Mouse (Mus musculus) stomach, embryonic 16.5 days (tissue): ENCODE results near the gene Agpat4. TPM values are rescaled to one million over a fixed set of nuclear protein-coding genes. Genes with fewer than 3 reads are reported as not detected.

Experiments used
- ATAC-seq: fragments of 200-750 bp; cut with Nextera tagmentation; 2 replicates; pipeline ENCODE4 v1.8.0; 2017; ENCODE audit warnings: moderate number of reproducible peaks, moderate TSS enrichment; ENCODE audit not compliant: insufficient read depth, low FRiP score
- H3K27ac ChIP-seq: fragments of 300-500 bp; sonication (generic); 2 replicates; pipeline ENCODE4 v1.5.1; 2014; ENCODE audit warnings: low read length
- H3K27me3 ChIP-seq: fragments of 300-500 bp; sonication (generic); 2 replicates; pipeline ENCODE4 v1.6.1; 2014; ENCODE audit warnings: low read length, control low read depth, mixed read lengths; ENCODE audit not compliant: control insufficient read depth, insufficient read depth
- H3K36me3 ChIP-seq: fragments of 300-500 bp; sonication (generic); 2 replicates; pipeline ENCODE4 v1.6.1; 2014; ENCODE audit warnings: low read length; ENCODE audit not compliant: control insufficient read depth, insufficient read depth
- H3K4me1 ChIP-seq: fragments of 300-500 bp; sonication (generic); 2 replicates; pipeline ENCODE4 v1.6.1; 2014; ENCODE audit warnings: low read length, control low read depth, mixed read lengths; ENCODE audit not compliant: control insufficient read depth, insufficient read depth
- H3K4me2 ChIP-seq: fragments of 300-500 bp; sonication (generic); 2 replicates; pipeline ENCODE4 v1.6.1; 2014; ENCODE audit warnings: low read depth, low read length, mixed read lengths
- H3K4me3 ChIP-seq: fragments of 300-500 bp; sonication (generic); replicated peaks from 2 replicates; pipeline ENCODE4 v1.5.1; 2014; ENCODE audit warnings: mild to moderate bottlenecking, low read length
- H3K9ac ChIP-seq: fragments of 300-500 bp; sonication (generic); 2 replicates; pipeline ENCODE4 v1.6.1; 2014; ENCODE audit warnings: low read length
- H3K9me3 ChIP-seq: fragments of 300-500 bp; sonication (generic); replicated peaks from 2 replicates; pipeline ENCODE4 v1.6.1; 2016; ENCODE audit warnings: low read length, control low read depth; ENCODE audit not compliant: control insufficient read depth
- WGBS: fragments of 180-500 bp; shearing (Covaris S2); extraction: QIAGEN DNeasy Blood & Tissue Kit; methylation state at CpG from one replicate; pipeline ENCODE4 v1.1.7; 2014; 5-methylcytosine and 5-hydroxymethylcytosine counted together
- polyA plus RNA-seq: library from polyadenylated mRNA; unstranded; fragments of >200 nt; fragmentation: Nextera tagmentation; extraction: Ambion mirVana; gene quantifications from 2 replicates; pipeline ENCODE4 v1.2.1, GENCODE M21; 2015

Agpat4 gene
- polyA plus RNA-seq, 1 experiment from 2014 or later = 34.5 TPM

DNA sequence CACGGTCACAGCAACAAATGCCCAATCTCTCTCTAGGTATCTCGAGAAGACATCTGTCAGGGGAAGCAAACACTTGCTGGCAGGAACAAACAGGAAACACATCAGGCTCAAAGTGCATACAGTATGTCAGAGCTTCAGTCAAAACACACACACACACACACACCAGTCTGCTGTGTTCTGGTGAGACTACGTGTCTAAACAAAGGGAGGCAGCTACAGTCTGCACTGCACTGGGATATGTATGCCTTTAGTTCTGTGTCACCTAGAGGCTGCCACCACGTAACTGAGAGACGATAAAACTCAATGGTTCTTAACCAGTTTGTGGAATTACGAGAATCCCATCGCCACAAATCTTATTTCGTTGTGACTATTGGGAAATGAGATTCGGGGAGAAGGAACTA lies 111.3 kb downstream of the Agpat4 start:
- WGBS = 91% methylated on average over 9 of the region's 9 CpGs
- H3K4me3 ChIP-seq = no peak overlapping the region
- H3K4me1 ChIP-seq = no peaks in the 10 kb centered on the region
- no peak overlapping the region for H3K4me2 ChIP-seq
- no peaks in the 10 kb centered on the region for H3K27me3 ChIP-seq
- no peaks in the 10 kb centered on the region for H3K9me3 ChIP-seq
- H3K27ac ChIP-seq = no peak overlapping the region
- no peak overlapping the region for H3K9ac ChIP-seq
- H3K36me3 ChIP-seq = peaks cover 4% of the 10 kb centered on the region; the same call in 1 of the 2 replicates
- ATAC-seq = no peak

DNA sequence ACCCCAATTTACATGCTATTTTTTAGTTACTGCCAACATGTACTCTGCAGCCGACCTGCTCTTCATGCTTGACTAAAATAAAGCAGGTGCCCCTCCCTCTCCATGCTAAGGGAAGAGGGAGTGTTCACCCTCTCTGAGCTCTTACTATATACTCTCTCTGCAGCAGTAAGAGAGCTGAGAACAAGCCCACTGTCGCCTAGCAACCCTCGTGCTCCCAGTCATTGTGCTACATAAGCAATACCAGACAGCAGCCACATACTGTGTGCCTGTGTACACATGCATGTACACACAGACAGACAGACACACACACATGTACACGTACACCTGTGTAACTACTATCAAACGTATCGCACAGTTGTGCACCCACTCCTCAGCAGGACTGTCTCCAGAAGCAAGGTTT lies 111.7 kb downstream of the Agpat4 start:
- Histone ChIP-seq H3K4me3 (no peak overlapping the region), H3K4me1 (no peaks in the 10 kb centered on the region), H3K9ac (no peak overlapping the region), H3K4me2 (no peak overlapping the region), H3K27me3 (no peaks in the 10 kb centered on the region), H3K36me3 (peaks cover 4% of the 10 kb centered on the region; the same call in 1 of the 2 replicates), H3K9me3 (no peaks in the 10 kb centered on the region), H3K27ac (no peak overlapping the region)
- 81% methylated on average over 6 of the region's 6 CpGs for WGBS
- no peak for ATAC-seq

DNA sequence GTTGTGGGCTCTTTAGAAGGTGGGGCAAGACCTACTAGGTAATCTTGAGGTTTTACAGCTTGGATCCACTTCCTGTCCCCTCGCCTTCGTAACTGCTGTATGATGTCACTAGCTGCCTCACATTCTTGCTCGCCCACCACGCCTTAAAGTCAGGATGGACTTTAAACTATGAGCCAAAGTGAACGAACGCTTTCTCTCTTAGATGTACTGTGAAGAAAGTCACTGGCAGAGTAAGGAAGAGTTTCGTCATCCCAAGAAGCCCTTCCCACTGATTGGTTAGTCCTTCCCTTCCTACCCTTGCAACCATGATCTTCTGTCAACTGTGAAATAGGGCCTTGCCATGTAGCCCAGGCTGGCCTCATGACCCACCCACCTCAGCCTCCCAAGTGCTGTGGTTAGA lies 112.6 kb downstream of the Agpat4 start:
- Histone ChIP-seq H3K27ac (no peak overlapping the region), H3K4me1 (no peaks in the 10 kb centered on the region), H3K9ac (no peak overlapping the region), H3K27me3 (no peaks in the 10 kb centered on the region), H3K9me3 (no peaks in the 10 kb centered on the region), H3K36me3 (peaks cover 4% of the 10 kb centered on the region; the same call in 1 of the 2 replicates), H3K4me2 (no peak overlapping the region), H3K4me3 (no peak overlapping the region)
- ATAC-seq = no peak
- 68% methylated on average over 7 of the region's 7 CpGs for WGBS

DNA sequence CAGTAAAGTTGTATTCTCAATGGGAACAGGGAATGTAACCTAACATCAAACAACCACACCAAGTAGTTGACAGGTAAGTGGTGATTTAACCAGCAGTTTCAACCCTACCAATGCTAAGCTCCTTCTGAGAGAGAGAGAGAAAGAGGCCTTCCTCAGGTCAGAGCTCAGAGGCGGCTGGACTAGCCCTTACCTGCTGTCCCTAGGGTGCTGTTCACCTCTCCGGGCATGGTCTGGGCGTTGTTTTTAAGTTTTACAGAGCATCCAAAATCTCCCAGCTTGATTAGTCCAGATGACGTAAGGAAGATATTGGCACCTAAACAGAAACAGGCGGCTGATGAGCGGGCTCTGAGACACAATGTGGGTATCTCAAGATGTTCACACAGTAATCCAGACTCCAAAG lies 114.2 kb downstream of the Agpat4 start:
- WGBS = 94% methylated on average over 6 of the region's 6 CpGs
- Histone ChIP-seq H3K27ac (no peak overlapping the region), H3K4me2 (no peak overlapping the region), H3K4me3 (no peak overlapping the region), H3K36me3 (0 out of 2 replicates have a peak, but pooled peaks cover 4% of the 10 kb centered on the region), H3K27me3 (no peaks in the 10 kb centered on the region), H3K4me1 (no peaks in the 10 kb centered on the region), H3K9ac (no peak overlapping the region), H3K9me3 (no peaks in the 10 kb centered on the region)
- ATAC-seq = no peak

DNA sequence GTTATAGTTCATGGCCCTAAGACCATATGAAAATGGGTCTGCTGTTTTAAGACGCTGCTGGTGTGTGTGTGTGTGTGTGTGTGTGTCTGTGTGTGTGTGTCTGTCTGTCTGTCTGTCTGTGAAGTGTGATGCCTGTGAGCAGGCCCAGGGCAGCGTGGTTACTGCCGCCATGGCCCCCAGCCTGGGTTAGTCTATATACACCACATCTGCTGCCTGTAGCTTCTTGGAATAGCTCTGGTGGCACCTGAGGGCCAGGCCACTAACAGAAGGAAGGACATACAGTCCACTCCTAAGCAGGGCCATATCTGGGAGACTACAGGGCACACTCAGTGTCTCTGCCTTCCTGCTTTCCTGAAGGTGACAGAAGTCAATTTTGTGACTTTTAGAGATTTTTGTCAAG lies 122.2 kb downstream of the Agpat4 start:
- peaks cover 9% of the 10 kb centered on the region; the same call in 1 of the 2 replicates for H3K36me3 ChIP-seq
- no peak overlapping the region for H3K4me2 ChIP-seq
- no peak for ATAC-seq
- no peak overlapping the region for H3K4me3 ChIP-seq
- no peaks in the 10 kb centered on the region for H3K4me1 ChIP-seq
- WGBS = 84% methylated on average over 3 of the region's 3 CpGs
- no peak overlapping the region for H3K9ac ChIP-seq
- H3K27ac ChIP-seq = no peak overlapping the region
- H3K27me3 ChIP-seq = no peaks in the 10 kb centered on the region
- H3K9me3 ChIP-seq = no peaks in the 10 kb centered on the region

DNA sequence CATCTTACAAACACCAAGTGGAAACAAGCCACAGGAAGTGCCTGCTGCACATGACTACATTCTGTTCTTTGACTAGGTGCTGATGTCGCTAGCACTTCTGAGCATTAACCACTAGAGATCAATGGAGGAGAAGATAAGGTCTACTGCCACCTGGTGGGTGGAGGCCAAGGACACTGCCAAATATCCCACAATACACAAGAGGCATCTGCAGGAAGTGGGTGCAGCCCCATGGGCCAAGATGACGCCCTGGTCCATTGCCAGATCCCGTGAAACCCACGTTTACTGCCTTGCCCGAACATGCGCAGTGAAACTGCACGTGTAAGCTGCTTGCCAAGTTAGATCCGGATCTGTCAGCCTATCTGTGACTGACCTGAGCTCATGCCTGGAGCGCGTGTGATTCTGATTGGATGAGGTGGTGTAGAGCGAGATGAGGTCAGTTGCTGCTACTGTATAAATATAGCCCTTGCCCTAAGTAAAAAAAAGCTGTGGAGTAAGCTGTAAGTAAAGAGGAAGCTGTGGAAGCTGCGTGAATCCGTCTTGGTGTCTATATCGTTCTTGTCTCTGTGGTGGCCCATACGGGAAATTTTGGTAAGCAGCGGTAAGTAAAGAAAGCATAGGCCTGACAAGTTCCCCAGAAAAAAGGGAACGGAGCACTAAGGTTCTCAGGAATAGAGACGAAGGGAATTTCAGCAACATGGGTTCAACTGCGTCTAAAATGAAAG lies 131.4 kb downstream of the Agpat4 start:
- ATAC-seq = no peak
- Histone ChIP-seq H3K4me3 (no peak overlapping the region), H3K27ac (no peak overlapping the region), H3K9me3 (no peaks in the 10 kb centered on the region), H3K36me3 (peaks cover 44% of the 10 kb centered on the region), H3K27me3 (no peaks in the 10 kb centered on the region), H3K4me2 (no peak overlapping the region), H3K4me1 (no peaks in the 10 kb centered on the region), H3K9ac (no peak overlapping the region)
- 94% methylated on average over 19 of the region's 19 CpGs for WGBS

DNA sequence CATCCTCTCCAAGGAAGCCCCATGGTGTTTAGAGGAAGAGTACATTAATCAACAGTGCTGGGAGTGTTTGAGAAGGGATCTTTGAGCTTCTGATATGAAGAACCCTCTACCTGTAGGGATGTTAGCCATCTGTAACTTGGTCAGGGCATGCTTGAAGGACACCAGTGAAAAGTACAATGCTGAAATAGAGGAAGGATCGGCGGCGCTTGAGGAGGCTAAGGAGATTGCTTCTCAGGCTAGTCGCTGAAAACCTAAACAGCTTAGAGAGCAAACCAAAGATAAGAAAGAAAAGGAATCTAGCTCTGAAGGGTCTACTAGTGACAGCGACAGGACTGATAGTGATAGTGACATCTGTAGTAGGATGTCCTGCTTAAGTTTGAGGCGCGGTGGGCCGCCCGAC lies 132.1 kb downstream of the Agpat4 start:
- H3K9ac ChIP-seq = no peak overlapping the region
- ATAC-seq = no peak
- no peaks in the 10 kb centered on the region for H3K9me3 ChIP-seq
- H3K4me3 ChIP-seq = no peak overlapping the region
- no peak overlapping the region for H3K27ac ChIP-seq
- H3K4me1 ChIP-seq = no peaks in the 10 kb centered on the region
- H3K27me3 ChIP-seq = no peaks in the 10 kb centered on the region
- WGBS = 99% methylated on average over 9 of the region's 9 CpGs
- H3K36me3 ChIP-seq = peaks cover 45% of the 10 kb centered on the region
- H3K4me2 ChIP-seq = no peak overlapping the region

DNA sequence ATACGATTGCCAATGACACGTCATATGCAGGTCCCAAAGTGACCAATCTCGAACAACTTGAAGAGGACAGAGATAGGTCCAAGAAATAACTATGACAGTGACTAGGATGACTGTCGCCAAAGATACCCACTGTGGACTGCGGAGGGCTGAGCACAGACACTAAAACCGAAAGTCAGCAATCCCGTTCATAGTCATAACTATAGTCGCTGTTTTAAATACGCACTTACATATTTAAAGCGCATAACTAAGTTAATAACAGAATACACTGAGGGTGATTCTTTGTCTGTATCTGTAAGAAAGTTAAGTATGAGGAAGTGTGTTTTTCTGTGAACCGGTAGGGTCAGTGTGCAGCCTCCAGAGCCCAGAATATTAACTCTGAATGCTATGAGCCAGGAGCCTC lies 137.6 kb downstream of the Agpat4 start:
- Histone ChIP-seq H3K9ac (no peak overlapping the region), H3K4me2 (no peak overlapping the region), H3K4me1 (no peaks in the 10 kb centered on the region), H3K9me3 (no peaks in the 10 kb centered on the region), H3K27me3 (no peaks in the 10 kb centered on the region), H3K36me3 (peaks cover 58% of the 10 kb centered on the region), H3K4me3 (no peak overlapping the region), H3K27ac (no peak overlapping the region)
- 97% methylated on average over 11 of the region's 11 CpGs for WGBS
- no peak for ATAC-seq

DNA sequence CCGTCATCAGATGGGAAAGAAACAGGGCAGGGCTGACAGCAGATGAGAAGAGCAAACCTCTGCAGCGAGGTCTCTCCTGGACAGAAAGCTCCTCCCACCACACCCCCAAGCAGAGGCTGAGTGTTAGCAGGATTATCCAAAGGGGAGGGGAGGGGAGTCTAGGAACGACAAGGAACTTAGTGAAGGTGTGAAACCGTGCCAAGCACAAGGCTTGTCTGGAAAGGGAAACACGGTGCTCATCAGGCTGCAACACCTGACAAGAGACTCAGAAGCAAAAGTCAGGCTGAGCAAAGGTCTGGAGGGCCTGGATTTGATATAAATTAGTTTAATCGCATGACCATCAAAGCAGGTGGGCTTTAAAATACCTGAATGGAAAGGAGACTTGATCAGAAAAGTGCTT lies 140.0 kb downstream of the Agpat4 start:
- Histone ChIP-seq H3K4me2 (no peak overlapping the region), H3K4me3 (no peak overlapping the region), H3K36me3 (peaks cover 40% of the 10 kb centered on the region), H3K4me1 (no peaks in the 10 kb centered on the region), H3K27me3 (no peaks in the 10 kb centered on the region), H3K9me3 (no peaks in the 10 kb centered on the region), H3K9ac (no peak overlapping the region), H3K27ac (no peak overlapping the region)
- ATAC-seq = no peak
- 66% methylated on average over 6 of the region's 6 CpGs for WGBS
